Mouse (Mus musculus): ENCODE results near the gene Rab8a.

GRCm38 (mm10) chr8:72143256-72143824, 17.7 kb upstream of the Rab8a start:
- TF ChIP-seq CTCF (IDR thresholded peaks at IDR 0.05; ENCODE audit: low read depth) (no peak), EP300 (IDR thresholded peaks at IDR 0.05; ENCODE audit: low read depth) (no peak)

All from heart, postnatal 0 days (tissue).